Mouse (Mus musculus) megakaryocyte, embryonic 14.5 days (primary cell): ENCODE results near the gene AI854703.

Source experiments
- FLI1 ChIP-seq: IDR thresholded peaks from 2 replicates; pipeline ENCODE4 v1.6.1; 2012; ENCODE audit warnings: low read length, inconsistent platforms, mixed read lengths
- GATA1 ChIP-seq: IDR thresholded peaks from 3 replicates; pipeline ENCODE4 v1.6.1; 2012; ENCODE audit warnings: mixed read lengths, low read length, inconsistent platforms, borderline replicate concordance

DNA sequence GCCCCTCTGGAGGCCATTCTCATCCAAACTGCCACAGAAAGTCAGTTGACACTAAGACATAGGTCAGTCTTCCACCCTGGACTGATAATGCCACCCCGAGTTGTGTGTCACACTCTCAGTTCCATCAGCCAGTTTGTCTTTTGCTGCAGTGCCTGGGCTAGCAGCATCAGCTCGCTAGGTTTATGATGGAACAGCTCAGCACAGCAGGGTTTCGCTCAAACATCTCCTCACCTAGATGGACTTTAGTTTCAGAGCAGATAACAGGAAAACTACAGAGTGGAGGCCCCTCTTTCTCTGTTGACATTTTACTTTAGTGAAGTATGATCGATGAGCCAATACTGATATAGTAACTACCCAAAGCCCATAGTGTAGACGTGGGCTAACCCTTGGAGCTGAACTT is 11.8 kb upstream of the AI854703 start:
- no peak for TF ChIP-seq GATA1
- TF ChIP-seq FLI1, result no peak
